Mouse (Mus musculus): ENCODE measurements around the gene Slc9a8. TPM values are rescaled to one million over a fixed set of nuclear protein-coding genes. Genes with fewer than 3 reads are reported as not detected.

Gene Slc9a8
- total and polyA plus RNA-seq, 3 experiments = 16.7 to 25.8 TPM; not detected in 1

DNA sequence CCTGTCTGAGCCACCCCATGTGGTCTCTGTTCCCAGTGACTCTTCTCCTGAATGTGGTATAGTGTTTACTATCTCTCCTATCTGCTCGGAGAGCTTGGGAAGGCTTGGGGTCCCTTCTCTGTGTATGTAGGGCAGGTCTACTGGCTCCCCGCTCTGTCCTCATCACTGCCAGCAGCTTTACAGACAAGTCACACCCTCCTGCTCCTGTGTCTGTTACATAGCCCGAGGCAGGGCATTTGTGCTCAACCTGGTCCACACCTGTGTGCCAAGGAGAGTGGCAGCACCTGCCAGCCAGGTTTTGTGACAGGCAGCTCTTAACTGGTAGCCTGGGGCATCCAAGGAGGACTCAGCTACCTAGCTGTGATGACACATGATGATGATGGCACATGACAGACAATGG is 49.1 kb downstream of the Slc9a8 start:
- Histone ChIP-seq H3K27me3 (ENCODE audit: control insufficient read depth in 1 of 2, insufficient read depth in 2 of 2, low read length in 2 of 2) (no peaks in the 10 kb centered on the region), H3K36me3 (ENCODE audit: control insufficient read depth in 1 of 2, insufficient read depth in 2 of 2, low read length in 2 of 2) (peaks cover 0 to 7% of the 10 kb centered on the region in 2 experiments; a peak in 2 of 4 replicates), H3K4me1 (ENCODE audit: control insufficient read depth in 1 of 2, insufficient read depth in 2 of 2, low read length in 2 of 2) (no peaks in the 10 kb centered on the region), H3K4me3 (ENCODE audit: control insufficient read depth in 1 of 2, insufficient read depth in 1 of 2, low read depth in 2 of 2, low read length in 2 of 2) (no peak overlapping the region), H3K9me3 (replicated peaks; ENCODE audit: insufficient read depth, low read length) (no peaks in the 10 kb centered on the region), H3K79me2 (ENCODE audit: control insufficient read depth, insufficient read depth, low read length, poor library complexity) (no peaks in the 10 kb centered on the region), H3K27ac (ENCODE audit: control insufficient read depth, low read depth, low read length) (no peak overlapping the region), H3K9ac (ENCODE audit: control insufficient read depth, low read depth, low read length, poor library complexity, severe bottlenecking) (no peak overlapping the region)
- TF ChIP-seq SIN3A (IDR thresholded peaks at IDR 0.05; ENCODE audit: low read length) (no peak), POLR2AphosphoS2 (IDR thresholded peaks at IDR 0.05; ENCODE audit: low read length) (no peak), ZKSCAN1 (IDR thresholded peaks at IDR 0.05; ENCODE audit: low read depth, low read length) (no peak), POLR2AphosphoS5 (IDR thresholded peaks at IDR 0.05; ENCODE audit: borderline replicate concordance, low read depth, low read length) (no peak)
- DNase-seq (ENCODE audit: low read depth, low spot score) = no peak

GRCm38 (mm10) chr2:167471585-167471984 is 50.1 kb downstream of the Slc9a8 start:
- DNase-seq (ENCODE audit: low read depth, low spot score) = no peak
- Histone ChIP-seq H3K4me1 (ENCODE audit: control insufficient read depth in 1 of 2, insufficient read depth in 2 of 2, low read length in 2 of 2) (no peaks in the 10 kb centered on the region), H3K27ac (ENCODE audit: control insufficient read depth, low read depth, low read length) (no peak overlapping the region), H3K27me3 (ENCODE audit: control insufficient read depth in 1 of 2, insufficient read depth in 2 of 2, low read length in 2 of 2) (no peaks in the 10 kb centered on the region), H3K9me3 (replicated peaks; ENCODE audit: insufficient read depth, low read length) (no peaks in the 10 kb centered on the region), H3K36me3 (ENCODE audit: control insufficient read depth in 1 of 2, insufficient read depth in 2 of 2, low read length in 2 of 2) (peaks cover 0 to 5% of the 10 kb centered on the region in 2 experiments; a peak in 2 of 4 replicates), H3K79me2 (ENCODE audit: control insufficient read depth, insufficient read depth, low read length, poor library complexity) (no peaks in the 10 kb centered on the region), H3K4me3 (ENCODE audit: control insufficient read depth in 1 of 2, insufficient read depth in 1 of 2, low read depth in 2 of 2, low read length in 2 of 2) (no peak overlapping the region), H3K9ac (ENCODE audit: control insufficient read depth, low read depth, low read length, poor library complexity, severe bottlenecking) (no peak overlapping the region)
- TF ChIP-seq NRF1 (IDR thresholded peaks at IDR 0.05; ENCODE audit: insufficient read depth, low read depth, low read length, poor library complexity, severe bottlenecking) (no peak), POLR2AphosphoS5 (IDR thresholded peaks at IDR 0.05; ENCODE audit: borderline replicate concordance, low read depth, low read length) (no peak), ZC3H11A (IDR thresholded peaks at IDR 0.05; ENCODE audit: low read depth, low read length) (no peak), GABPA (IDR thresholded peaks at IDR 0.05; ENCODE audit: low read depth, low read length) (no peak), RCOR1 (IDR thresholded peaks at IDR 0.05; ENCODE audit: low read depth, low read length) (no peak), MYB (IDR thresholded peaks at IDR 0.05; ENCODE audit: low read depth, low read length) (no peak), POLR2A (IDR thresholded peaks at IDR 0.05; ENCODE audit: control insufficient read depth in 1 of 2, insufficient read depth in 1 of 2, low read depth in 1 of 2, low read length in 2 of 2, poor library complexity in 1 of 2) (no peak), MEF2A (IDR thresholded peaks at IDR 0.05; ENCODE audit: extremely low read depth, insufficient replicate concordance, low read depth, low read length, poor library complexity, severe bottlenecking) (no peak), SMC3 (IDR thresholded peaks at IDR 0.05; ENCODE audit: low read depth, low read length) (no peak), HCFC1 (IDR thresholded peaks at IDR 0.05; ENCODE audit: low read depth, low read length) (no peak)

GRCm38 (mm10) chr2:167474218-167474617 is 52.7 kb downstream of the Slc9a8 start:
- Histone ChIP-seq H3K4me1 (ENCODE audit: control insufficient read depth in 1 of 2, insufficient read depth in 2 of 2, low read length in 2 of 2) (no peaks in the 10 kb centered on the region), H3K36me3 (ENCODE audit: control insufficient read depth in 1 of 2, insufficient read depth in 2 of 2, low read length in 2 of 2) (peaks cover 0 to 3% of the 10 kb centered on the region in 2 experiments; a peak in 2 of 4 replicates), H3K9me3 (replicated peaks; ENCODE audit: insufficient read depth, low read length) (no peaks in the 10 kb centered on the region), H3K27ac (ENCODE audit: control insufficient read depth, low read depth, low read length) (no peak overlapping the region), H3K4me3 (ENCODE audit: control insufficient read depth in 1 of 2, insufficient read depth in 1 of 2, low read depth in 2 of 2, low read length in 2 of 2) (no peak overlapping the region), H3K9ac (ENCODE audit: control insufficient read depth, low read depth, low read length, poor library complexity, severe bottlenecking) (no peak overlapping the region), H3K79me2 (ENCODE audit: control insufficient read depth, insufficient read depth, low read length, poor library complexity) (no peaks in the 10 kb centered on the region), H3K27me3 (ENCODE audit: control insufficient read depth in 1 of 2, insufficient read depth in 2 of 2, low read length in 2 of 2) (no peaks in the 10 kb centered on the region)
- TF ChIP-seq CTCF (IDR thresholded peaks at IDR 0.05 in 2 of 3, conservative IDR thresholded peaks at IDR 0.05 in 1 of 3; ENCODE audit: control insufficient read depth in 1 of 3, insufficient read depth in 1 of 3, low read depth in 2 of 3, low read length in 3 of 3, poor library complexity in 1 of 3, severe bottlenecking in 1 of 3) = no peak
- TF ChIP-seq GABPA (IDR thresholded peaks at IDR 0.05; ENCODE audit: low read depth, low read length) = no peak
- TF ChIP-seq POLR2AphosphoS5 (IDR thresholded peaks at IDR 0.05; ENCODE audit: borderline replicate concordance, low read depth, low read length) = no peak
- no peak for TF ChIP-seq BHLHE40 (IDR thresholded peaks at IDR 0.05; ENCODE audit: borderline replicate concordance, low read depth, low read length)
- TF ChIP-seq GATA1 (IDR thresholded peaks at IDR 0.05; ENCODE audit: low read depth, low read length) = no peak
- no peak for TF ChIP-seq TCF12 (IDR thresholded peaks at IDR 0.05; ENCODE audit: low read depth, low read length)
- no peak; the same call in 1 of the 2 replicates for TF ChIP-seq POLR2AphosphoS2 (IDR thresholded peaks at IDR 0.05; ENCODE audit: low read length)
- no peak for TF ChIP-seq SIN3A (IDR thresholded peaks at IDR 0.05; ENCODE audit: low read length)
- TF ChIP-seq SMC3 (IDR thresholded peaks at IDR 0.05; ENCODE audit: low read depth, low read length) = no peak
- TF ChIP-seq ELF1 (IDR thresholded peaks at IDR 0.05; ENCODE audit: low read depth, low read length) = no peak
- TF ChIP-seq NRF1 (IDR thresholded peaks at IDR 0.05; ENCODE audit: insufficient read depth, low read depth, low read length, poor library complexity, severe bottlenecking) = no peak
- no peak for TF ChIP-seq RAD21 (IDR thresholded peaks at IDR 0.05; ENCODE audit: low read depth, low read length)
- no peak for DNase-seq (ENCODE audit: low read depth, low spot score)
